Mouse (Mus musculus) neural tube, embryonic 14.5 days (tissue): ENCODE measurements around the gene Tnpo3. TPM values are rescaled to one million over a fixed set of nuclear protein-coding genes. Genes with fewer than 3 reads are reported as not detected.

Experiments used
- polyA plus RNA-seq: library from polyadenylated mRNA; unstranded; fragments of >200 nt; fragmentation: Nextera tagmentation; extraction: Ambion mirVana; gene quantifications from 2 replicates; pipeline ENCODE4 v1.2.1, GENCODE M21; 2014

Tnpo3 gene
- polyA plus RNA-seq, 1 experiment from 2014 or later, result 83.1 TPM

Other genes starting within 250 kb of the Tnpo3 start
- 0.37 and 1.6 TPM in 2 replicates for gene Opn1sw, start 221.4 kb downstream of the Tnpo3 start, polyA plus RNA-seq
- 55.7 and 69.1 TPM in 2 replicates for gene Ccdc136, start 213.6 kb downstream of the Tnpo3 start, polyA plus RNA-seq
- 4.9 and 5.0 TPM in 2 replicates for gene Flnc, start 176.6 kb downstream of the Tnpo3 start, polyA plus RNA-seq
- 281 and 350 TPM in 2 replicates for gene Atp6v1f, start 142.2 kb downstream of the Tnpo3 start, polyA plus RNA-seq
- 0.55 and 0.70 TPM in 2 replicates for gene Atp6v1fnb, start 138.4 kb downstream of the Tnpo3 start, polyA plus RNA-seq
- gene Kcp, start 101.9 kb downstream of the Tnpo3 start, polyA plus RNA-seq, result 15.1 and 20.6 TPM in 2 replicates
- 0.95 and 2.3 TPM in 2 replicates for gene Irf5, start 83.3 kb downstream of the Tnpo3 start, polyA plus RNA-seq
- 5.6 and 7.2 TPM in 2 replicates for gene Tspan33, start 84.3 kb upstream of the Tnpo3 start, polyA plus RNA-seq
- 9.2 and 14.5 TPM in 2 replicates for gene Smo, start 125.6 kb upstream of the Tnpo3 start, polyA plus RNA-seq
- gene Ahcyl2, start 158.1 kb upstream of the Tnpo3 start, polyA plus RNA-seq, result 27.3 and 28.9 TPM in 2 replicates